Mouse (Mus musculus): ENCODE data around the gene Slc50a1.

Gene Slc50a1

DNA sequence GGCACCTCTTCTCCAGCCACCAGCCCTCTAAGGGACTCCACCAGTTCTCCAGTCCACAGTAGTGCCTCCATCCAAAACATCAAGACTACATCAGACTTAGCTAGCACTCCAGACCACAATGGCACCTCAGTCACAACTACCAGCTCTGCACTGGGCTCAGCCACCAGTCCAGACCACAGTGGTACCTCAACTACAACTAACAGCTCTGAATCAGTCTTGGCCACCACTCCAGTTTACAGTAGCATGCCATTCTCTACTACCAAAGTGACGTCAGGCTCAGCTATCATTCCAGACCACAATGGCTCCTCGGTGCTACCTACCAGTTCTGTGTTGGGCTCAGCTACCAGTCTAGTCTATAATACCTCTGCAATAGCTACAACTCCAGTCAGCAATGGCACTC lies 39.8 kb downstream of the Slc50a1 start:
- peak; percentile 56 for DNase-seq (ENCODE audit: low read depth)

DNA sequence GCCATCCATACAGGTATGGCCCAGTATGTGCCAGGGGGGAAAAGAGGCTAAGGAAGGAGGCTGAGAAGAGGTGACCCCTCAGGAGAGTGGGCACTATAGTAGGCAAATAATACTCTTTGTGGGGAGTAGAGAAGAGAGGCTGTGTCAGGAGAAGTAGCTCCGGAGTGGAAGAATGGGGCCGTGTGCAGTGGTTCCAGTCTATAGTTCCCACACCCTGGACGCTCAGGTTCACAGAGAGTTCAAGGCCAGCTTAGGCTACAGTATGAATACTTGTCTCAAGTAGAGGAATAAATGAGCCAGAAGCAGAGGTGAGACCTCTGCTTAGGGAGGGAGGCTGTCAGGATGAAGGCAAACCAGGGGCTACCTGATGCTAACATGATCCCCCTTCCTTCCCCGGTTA lies 41.1 kb downstream of the Slc50a1 start:
- DNase-seq (ENCODE audit: low read depth) = peak; percentile 34

DNA sequence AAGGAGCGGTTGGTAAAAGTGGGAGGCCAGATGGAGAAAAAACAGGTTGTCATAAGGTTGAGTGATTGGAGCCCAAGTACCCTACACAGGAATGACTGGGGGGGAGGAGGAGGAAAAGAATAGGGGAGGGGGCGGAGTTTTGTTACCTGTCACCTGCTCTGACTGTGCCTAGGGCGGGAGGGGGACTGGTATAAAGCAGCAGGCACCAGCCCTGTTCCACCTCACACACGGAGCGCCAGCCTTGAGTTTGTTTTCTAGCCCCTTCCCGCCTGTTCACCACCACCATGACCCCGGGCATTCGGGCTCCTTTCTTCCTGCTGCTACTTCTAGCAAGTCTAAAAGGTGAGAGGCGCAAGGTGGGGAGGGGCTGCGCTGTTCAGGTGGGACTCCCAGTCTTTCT lies 41.5 kb downstream of the Slc50a1 start, which contains the start of gene Muc1:
Gene Muc1 (plus strand): TSS at position 222 of the 400 bp plus-strand sequence.
- peak; percentile 54 for DNase-seq (ENCODE audit: low read depth)

DNA sequence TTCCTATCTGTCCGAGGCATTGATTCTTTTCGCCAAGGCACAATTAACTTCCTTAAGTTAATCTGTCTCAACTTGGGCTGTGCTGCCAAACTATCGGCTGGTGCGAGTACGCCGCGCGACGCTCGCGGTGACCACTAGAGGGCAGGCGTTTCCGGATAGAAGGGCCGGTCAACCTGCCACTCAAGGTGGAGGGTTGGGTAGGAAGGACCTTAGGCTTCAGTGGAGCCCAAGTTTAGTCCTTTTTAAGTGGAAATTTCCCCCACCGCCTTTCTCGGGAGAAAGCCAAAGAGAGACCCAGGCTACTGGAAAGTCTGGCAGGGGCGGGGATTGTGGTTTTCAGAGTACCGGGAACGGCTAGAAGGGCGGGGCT lies 42.2 kb downstream of the Slc50a1 start:
- peak; percentile 92 for DNase-seq (ENCODE audit: low read depth)

DNA sequence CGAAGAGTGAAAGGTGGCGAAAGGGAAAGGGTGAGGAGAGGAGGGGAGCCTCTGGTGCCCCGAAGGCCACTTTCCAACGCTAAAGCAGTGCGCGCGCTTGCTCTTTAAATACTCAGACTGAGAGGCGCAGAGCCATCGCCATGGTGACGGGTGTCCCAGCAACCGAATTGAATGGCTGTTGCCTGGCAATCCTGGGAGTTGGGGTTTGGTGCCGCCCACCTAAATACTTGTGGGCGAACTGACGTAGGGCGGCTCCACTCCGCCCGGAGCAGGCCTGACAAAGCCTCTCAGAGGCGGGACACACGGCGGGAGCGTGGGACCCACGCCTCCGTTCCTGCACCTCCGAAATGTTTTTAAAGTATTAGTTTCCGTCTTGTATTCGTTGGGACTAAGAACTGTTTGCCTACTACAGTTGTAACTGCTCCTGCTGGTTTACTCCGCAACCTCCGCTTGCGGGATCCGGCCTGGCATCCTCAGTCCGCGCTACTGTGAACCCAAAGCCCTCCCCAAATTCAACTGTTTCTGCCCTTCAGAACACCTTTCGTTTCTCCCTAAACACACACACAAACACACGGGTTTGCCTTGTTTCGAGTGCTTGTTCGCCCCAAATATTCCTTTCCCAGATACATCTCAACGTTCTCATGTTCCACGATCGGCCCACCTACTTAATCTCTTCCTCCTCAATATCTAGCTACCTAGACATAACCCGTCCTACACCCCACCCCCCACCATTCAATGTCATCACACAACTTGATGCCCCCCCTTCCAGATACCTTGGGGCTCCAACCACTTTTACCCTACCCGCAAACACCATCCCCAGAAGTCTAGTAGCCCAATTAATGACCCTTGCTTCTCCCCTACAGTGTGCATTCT lies 42.8 kb downstream of the Slc50a1 start:
- DNase-seq (ENCODE audit: low read depth) = peak; percentile 93

DNA sequence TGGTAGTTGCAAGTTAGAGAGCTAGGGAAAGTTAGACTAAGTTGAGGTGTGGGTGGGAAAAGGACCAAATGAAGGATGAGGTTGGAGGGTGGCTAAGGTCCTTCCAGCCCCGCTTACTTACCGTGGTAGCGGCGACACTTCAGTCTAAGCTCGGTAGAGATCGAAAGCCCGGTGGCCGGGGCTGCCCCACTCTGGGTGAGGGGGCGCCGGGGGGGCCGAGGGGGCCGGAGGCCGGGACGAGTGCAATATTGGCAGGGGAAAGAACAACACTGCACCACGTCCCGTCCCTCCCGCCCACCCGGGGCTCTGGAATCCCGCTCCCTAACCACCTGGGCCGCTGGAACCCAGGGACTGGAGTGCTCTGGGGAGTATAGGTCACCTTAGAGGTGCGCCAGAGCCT lies 43.5 kb downstream of the Slc50a1 start, which contains the start of gene Mtx1:
Gene Mtx1 (minus strand): TSS at position 189 of the 400 bp plus-strand sequence.
- peak; percentile 51 for DNase-seq (ENCODE audit: low read depth)

DNA sequence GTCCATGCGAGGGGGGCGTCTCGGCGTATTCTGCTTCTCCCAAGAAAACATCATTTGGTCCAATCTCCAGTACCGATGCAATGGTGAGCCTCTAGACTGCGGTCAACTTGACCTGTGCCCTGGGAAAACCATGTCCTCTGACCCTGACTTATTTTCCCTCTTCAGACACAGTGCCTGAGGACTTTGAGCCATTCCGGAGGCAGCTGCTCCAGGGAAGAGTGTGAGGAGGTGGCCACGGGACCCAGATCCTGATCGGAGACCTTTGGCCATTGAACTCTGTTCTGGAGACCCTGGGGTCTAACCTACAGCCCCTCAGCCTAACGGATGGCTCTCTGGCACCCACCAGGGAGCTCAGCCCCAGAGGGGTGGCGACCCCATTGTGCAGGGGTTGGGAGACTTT lies 44.0 kb downstream of the Slc50a1 start:
- no peak for DNase-seq (ENCODE audit: low read depth)

DNA sequence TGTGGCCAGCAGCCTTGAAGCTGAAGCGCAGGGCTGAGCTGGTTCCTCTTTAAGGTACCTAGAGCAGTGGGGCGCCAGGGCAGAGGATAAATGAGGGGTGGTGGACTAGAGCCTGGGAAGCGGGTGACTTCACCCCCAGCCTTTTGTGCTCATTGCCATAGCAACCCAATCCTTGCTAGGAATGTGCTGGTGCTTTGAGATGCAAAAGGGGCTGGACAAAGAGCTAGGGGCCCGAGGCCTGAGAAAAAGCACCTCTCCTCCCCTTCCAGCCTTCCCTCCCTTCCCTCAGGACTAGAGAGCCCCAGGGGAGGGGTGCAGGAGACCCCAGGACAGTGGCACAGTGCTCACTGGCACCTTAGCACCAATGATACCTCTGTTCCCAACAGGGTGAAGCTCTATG lies 44.5 kb downstream of the Slc50a1 start:
- no peak for DNase-seq (ENCODE audit: low read depth)

DNA sequence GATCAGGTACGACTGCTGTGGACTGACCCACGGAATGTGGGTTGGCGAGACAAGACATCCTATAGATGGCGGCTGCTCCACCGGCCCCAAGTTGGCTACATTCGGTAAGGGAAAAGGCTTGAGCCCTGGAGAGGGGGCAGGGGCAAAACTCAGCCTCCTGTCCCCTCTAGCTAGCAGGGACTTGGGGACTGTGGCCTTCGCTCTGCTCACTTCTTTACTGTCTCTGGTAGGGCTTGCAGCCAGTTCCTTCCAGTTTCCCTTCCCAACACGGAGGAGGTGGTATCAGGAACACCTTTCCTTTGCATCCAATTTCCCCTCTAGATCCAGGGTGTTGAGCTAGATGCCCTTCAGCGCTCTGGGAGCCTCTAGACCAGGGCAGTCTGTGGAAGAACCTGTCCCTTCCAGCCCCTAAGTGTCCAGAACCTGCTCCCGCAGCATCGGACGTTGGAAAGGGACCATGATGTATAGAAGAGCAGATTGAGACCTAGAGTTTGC lies 45.0 kb downstream of the Slc50a1 start:
- DNase-seq (ENCODE audit: low read depth) = no peak

DNA sequence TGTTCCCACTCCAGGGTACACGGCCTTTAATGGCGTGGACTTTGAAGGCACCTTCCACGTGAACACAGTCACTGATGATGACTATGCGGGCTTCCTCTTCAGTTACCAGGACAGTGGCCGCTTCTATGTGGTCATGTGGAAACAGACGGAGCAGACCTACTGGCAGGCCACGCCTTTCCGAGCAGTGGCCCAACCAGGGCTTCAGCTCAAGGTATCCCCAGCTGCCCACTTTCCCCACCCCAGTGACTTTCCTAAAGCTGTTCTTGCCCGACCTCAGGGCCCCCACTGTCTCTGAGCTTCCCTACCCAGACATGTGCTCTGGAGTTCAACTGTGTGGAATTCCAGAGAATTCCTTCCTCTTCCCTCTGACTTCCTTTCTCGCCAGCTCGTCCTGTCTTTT lies 45.6 kb downstream of the Slc50a1 start:
- no peak for DNase-seq (ENCODE audit: low read depth)

DNA sequence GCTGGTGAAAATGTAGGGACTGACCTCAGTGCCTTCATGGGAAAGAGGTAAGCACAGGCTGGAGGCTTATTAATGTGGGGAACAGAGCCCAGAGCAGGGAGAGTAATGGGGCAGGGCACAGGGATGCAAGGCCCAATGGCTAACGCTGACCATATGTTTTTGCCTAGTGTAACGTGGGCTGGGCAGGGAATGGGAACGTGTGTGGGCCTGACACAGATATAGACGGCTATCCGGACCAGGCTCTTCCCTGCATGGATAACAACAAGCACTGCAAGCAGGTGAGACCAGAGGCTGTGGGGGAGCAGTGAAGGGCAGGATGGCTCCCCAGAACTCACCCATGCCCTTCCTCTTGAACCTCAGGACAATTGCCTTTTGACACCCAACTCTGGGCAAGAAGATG lies 49.2 kb downstream of the Slc50a1 start:
- no peak for DNase-seq (ENCODE audit: low read depth)

DNA sequence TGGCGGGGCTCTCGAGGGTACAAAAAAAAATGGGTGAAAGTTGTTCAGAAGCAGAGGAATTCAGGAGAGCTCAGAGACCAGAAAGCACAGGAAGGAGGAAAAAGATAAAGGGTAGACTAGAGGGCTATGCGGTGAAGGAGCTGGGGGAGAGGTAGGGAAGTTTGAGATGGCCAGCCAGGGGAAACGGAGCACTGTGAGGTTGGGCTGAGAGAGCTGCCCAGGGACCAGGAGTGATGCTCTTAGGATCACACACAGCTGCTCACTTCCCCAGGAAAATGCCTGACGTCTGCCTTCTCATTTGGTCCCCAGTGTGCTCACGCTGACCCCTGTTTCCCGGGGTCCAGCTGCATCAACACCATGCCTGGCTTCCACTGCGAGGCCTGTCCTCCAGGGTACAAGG lies 50.8 kb downstream of the Slc50a1 start:
- DNase-seq (ENCODE audit: low read depth) = no peak

DNA sequence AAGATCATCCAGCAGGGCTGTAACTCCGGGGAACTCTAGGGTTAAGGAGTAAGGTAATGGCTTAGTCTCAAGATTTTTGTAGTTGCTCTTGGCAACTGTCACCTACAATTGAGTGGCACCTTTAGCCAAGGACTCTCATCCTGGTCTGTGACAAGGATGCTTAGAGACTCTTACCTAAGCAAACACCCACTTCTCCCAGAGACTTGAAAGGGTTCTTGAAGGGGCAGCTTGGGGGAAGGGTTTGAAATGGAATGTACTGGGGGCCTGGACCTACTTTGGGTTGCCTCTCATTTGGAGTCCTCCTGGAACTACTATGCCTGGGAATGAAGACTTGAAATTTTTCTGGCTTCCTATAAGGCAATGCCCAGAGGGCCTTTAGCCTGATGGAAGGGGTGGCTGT lies 52.1 kb downstream of the Slc50a1 start:
- DNase-seq (ENCODE audit: low read depth) = no peak
